Mouse (Mus musculus) midbrain, embryonic 11.5 days (tissue): ENCODE measurements at regions not wholly inside any gene's neighbourhood (a gene's known extent, or its start where the extent isn't known, plus 50 kb on each side); places are given as distances from the start of the nearest gene placed in this dataset.

Experiments used
- ATAC-seq: fragments of 200-750 bp; cut with Nextera tagmentation; 2 replicates; pipeline ENCODE4 v1.8.0; 2017; ENCODE audit warnings: moderate TSS enrichment, moderate library complexity; ENCODE audit not compliant: low FRiP score
- DNase-seq: peaks from one replicate; pipeline ENCODE4 v3.0.0; 2015; ENCODE audit warnings: low spot score; ENCODE audit errors: missing footprints
- H3K27ac ChIP-seq: fragments of 300-500 bp; sonication (generic); 2 replicates; pipeline ENCODE4 v1.5.1; 2014; ENCODE audit warnings: low read depth, low read length
- H3K27me3 ChIP-seq: fragments of 300-500 bp; sonication (generic); 2 replicates; pipeline ENCODE4 v1.6.1; 2014; ENCODE audit warnings: mild to moderate bottlenecking, low read length, moderate library complexity, mixed read lengths; ENCODE audit not compliant: control insufficient read depth, insufficient read depth
- H3K36me3 ChIP-seq: fragments of 300-500 bp; sonication (generic); 2 replicates; pipeline ENCODE4 v1.6.1; 2014; ENCODE audit warnings: mild to moderate bottlenecking, low read length, moderate library complexity, mixed read lengths; ENCODE audit not compliant: control insufficient read depth, insufficient read depth
- H3K4me1 ChIP-seq: fragments of 300-500 bp; sonication (generic); 2 replicates; pipeline ENCODE4 v1.6.1; 2014; ENCODE audit warnings: low read length; ENCODE audit not compliant: control insufficient read depth, insufficient read depth
- H3K4me2 ChIP-seq: fragments of 300-500 bp; sonication (generic); 2 replicates; pipeline ENCODE4 v1.6.1; 2014; ENCODE audit warnings: mild to moderate bottlenecking, moderate library complexity
- H3K4me3 ChIP-seq: fragments of 300-500 bp; sonication (generic); 2 replicates; pipeline ENCODE4 v1.5.1; 2014; ENCODE audit warnings: low read depth, low read length
- H3K9ac ChIP-seq: fragments of 300-500 bp; sonication (generic); 2 replicates; pipeline ENCODE4 v1.6.1; 2014; ENCODE audit warnings: low read length
- H3K9me3 ChIP-seq: fragments of 300-500 bp; sonication (generic); 2 replicates; pipeline ENCODE4 v1.6.1; 2016; ENCODE audit warnings: low read length; ENCODE audit not compliant: control insufficient read depth
- WGBS: fragments of 180-500 bp; shearing (Covaris S2); extraction: QIAGEN DNeasy Blood & Tissue Kit; methylation state at CpG from one replicate; pipeline ENCODE4 v1.1.7; 2014; 5-methylcytosine and 5-hydroxymethylcytosine counted together

- Histone ChIP-seq H3K4me3 (no peak overlapping the region), H3K36me3 (no peaks in the 10 kb centered on the region), H3K4me1 (no peaks in the 10 kb centered on the region), H3K9ac (no peak overlapping the region), H3K9me3 (no peaks in the 10 kb centered on the region), H3K27me3 (no peaks in the 10 kb centered on the region), H3K4me2 (no peak overlapping the region), H3K27ac (no peak overlapping the region)
- DNase-seq (no peak), ATAC-seq (no peak)
- 91% methylated on average over 2 of the region's 2 CpGs for WGBS
These were observed 73.4 kb downstream of the Tm4sf1 start for GRCm38 (mm10) chr3:57228400-57228799.

- no peak overlapping the region for H3K9ac ChIP-seq
- no peak overlapping the region for H3K4me3 ChIP-seq
- no peak overlapping the region for H3K4me2 ChIP-seq
- H3K4me1 ChIP-seq = no peaks in the 10 kb centered on the region
- WGBS = 54% methylated on average over 2 of the region's 2 CpGs
- ATAC-seq (no peak), DNase-seq (no peak)
- no peak overlapping the region for H3K27ac ChIP-seq
- H3K27me3 ChIP-seq = no peaks in the 10 kb centered on the region
- no peaks in the 10 kb centered on the region for H3K9me3 ChIP-seq
- no peaks in the 10 kb centered on the region for H3K36me3 ChIP-seq
These were observed 78.0 kb downstream of the Tm4sf1 start for GRCm38 (mm10) chr3:57223773-57224172.

GRCm38 (mm10) chr3:57222318-57222914 is 79.4 kb downstream of the Tm4sf1 start:
- no peaks in the 10 kb centered on the region for H3K27me3 ChIP-seq
- H3K36me3 ChIP-seq = no peaks in the 10 kb centered on the region
- no peaks in the 10 kb centered on the region for H3K4me1 ChIP-seq
- WGBS = 86% methylated on average over 3 of the region's 3 CpGs
- H3K4me2 ChIP-seq = no peak overlapping the region
- no peak for ATAC-seq
- no peak overlapping the region for H3K9ac ChIP-seq
- H3K9me3 ChIP-seq = no peaks in the 10 kb centered on the region
- H3K4me3 ChIP-seq = no peak overlapping the region
- no peak for DNase-seq
- H3K27ac ChIP-seq = no peak overlapping the region

- no peak overlapping the region for H3K9ac ChIP-seq
- no peak overlapping the region for H3K4me3 ChIP-seq
- no peak overlapping the region for H3K27ac ChIP-seq
- H3K4me1 ChIP-seq = no peaks in the 10 kb centered on the region
- no peaks in the 10 kb centered on the region for H3K27me3 ChIP-seq
- no peaks in the 10 kb centered on the region for H3K36me3 ChIP-seq
- DNase-seq = no peak
- H3K9me3 ChIP-seq = no peaks in the 10 kb centered on the region
- WGBS = 59% methylated on average over 3 of the region's 3 CpGs
- no peak overlapping the region for H3K4me2 ChIP-seq
- ATAC-seq = no peak
These were observed 83.4 kb downstream of the Tm4sf1 start for GRCm38 (mm10) chr3:57218431-57218830.

GRCm38 (mm10) chr3:57204066-57204723 is 97.6 kb downstream of the Tm4sf1 start:
- Histone ChIP-seq H3K27me3 (no peaks in the 10 kb centered on the region), H3K4me2 (no peak overlapping the region), H3K27ac (no peak overlapping the region), H3K9me3 (no peaks in the 10 kb centered on the region), H3K4me1 (no peaks in the 10 kb centered on the region), H3K36me3 (no peaks in the 10 kb centered on the region), H3K9ac (no peak overlapping the region), H3K4me3 (no peak overlapping the region)
- WGBS = 27% methylated on average over 3 of the region's 3 CpGs
- DNase-seq (peak; percentile 91), ATAC-seq (0 out of 2 replicates have a peak, but pooled peaks have one; percentile 44)

GRCm38 (mm10) chr3:57203418-57203817 is 98.4 kb downstream of the Tm4sf1 start:
- Histone ChIP-seq H3K4me3 (no peak overlapping the region), H3K36me3 (no peaks in the 10 kb centered on the region), H3K27ac (no peak overlapping the region), H3K27me3 (no peaks in the 10 kb centered on the region), H3K4me2 (no peak overlapping the region), H3K9ac (no peak overlapping the region; the same call in 1 of the 2 replicates), H3K9me3 (no peaks in the 10 kb centered on the region), H3K4me1 (no peaks in the 10 kb centered on the region)
- DNase-seq = no peak
- 86% methylated on average over 4 of the region's 4 CpGs for WGBS
- ATAC-seq = no peak

- Histone ChIP-seq H3K4me1 (no peaks in the 10 kb centered on the region), H3K4me2 (no peak overlapping the region), H3K4me3 (no peak overlapping the region), H3K36me3 (no peaks in the 10 kb centered on the region), H3K27me3 (no peaks in the 10 kb centered on the region), H3K9ac (no peak overlapping the region), H3K27ac (no peak overlapping the region), H3K9me3 (no peaks in the 10 kb centered on the region)
- DNase-seq (no peak), ATAC-seq (no peak)
- 76% methylated on average over 4 of the region's 4 CpGs for WGBS
These were observed 120.2 kb downstream of the Tm4sf1 start for GRCm38 (mm10) chr3:57181587-57181986.

GRCm38 (mm10) chr3:57153177-57153948 is 148.4 kb downstream of the Tm4sf1 start:
- Histone ChIP-seq H3K4me3 (no peak overlapping the region), H3K36me3 (no peaks in the 10 kb centered on the region), H3K27me3 (no peaks in the 10 kb centered on the region), H3K27ac (0 out of 2 replicates have a peak overlapping the region, but pooled peaks have one; percentile 48), H3K4me2 (no peak overlapping the region), H3K9ac (no peak overlapping the region), H3K4me1 (peaks cover 8% of the 10 kb centered on the region; the same call in 1 of the 2 replicates), H3K9me3 (no peaks in the 10 kb centered on the region)
- ATAC-seq (peak; percentile 59), DNase-seq (peak; percentile 86)
- WGBS = 36% methylated on average over 4 of the region's 4 CpGs

GRCm38 (mm10) chr3:57149156-57149555 is 152.6 kb downstream of the Tm4sf1 start:
- H3K36me3 ChIP-seq = no peaks in the 10 kb centered on the region
- no peaks in the 10 kb centered on the region for H3K27me3 ChIP-seq
- peaks cover 6% of the 10 kb centered on the region; the same call in 1 of the 2 replicates for H3K4me1 ChIP-seq
- H3K9ac ChIP-seq = no peak overlapping the region
- WGBS = 88% methylated on average over 3 of the region's 3 CpGs
- no peak overlapping the region for H3K4me2 ChIP-seq
- DNase-seq = no peak
- no peak for ATAC-seq
- H3K4me3 ChIP-seq = no peak overlapping the region
- H3K27ac ChIP-seq = no peak overlapping the region
- H3K9me3 ChIP-seq = no peaks in the 10 kb centered on the region
